Mouse (Mus musculus) MEL (cell line): ENCODE results near the gene Anapc13. TPM values are rescaled to one million over a fixed set of nuclear protein-coding genes. Genes with fewer than 3 reads are reported as not detected.

Experiments
- DNase-seq: peaks from one replicate; pipeline ENCODE4 v3.0.0; 2011; ENCODE audit warnings: low read depth, low spot score
- H3K27ac ChIP-seq: 2 replicates; pipeline ENCODE4 v1.5.1; 2012; ENCODE audit warnings: low read depth, mild to moderate bottlenecking, control low read depth, low read length, moderate library complexity; ENCODE audit not compliant: control insufficient read depth
- H3K27me3 ChIP-seq, 2 experiments: fragments of 150-350 bp in 1 of 2; sonication (generic) in 1 of 2; 2 replicates each; pipeline ENCODE4 v1.6.1; 2012; ENCODE audit warnings: low read length in 2 of 2, mild to moderate bottlenecking in 2 of 2, improper control_type of control experiment in 1 of 2, moderate library complexity in 1 of 2; ENCODE audit not compliant: insufficient read depth in 2 of 2, control insufficient read depth in 1 of 2
- H3K36me3 ChIP-seq, 2 experiments: 2 replicates each; pipeline ENCODE4 v1.6.1; 2012 to 2014; ENCODE audit warnings: low read length in 2 of 2, improper control_type of control experiment in 1 of 2, inconsistent platforms in 1 of 2, mild to moderate bottlenecking in 1 of 2; ENCODE audit not compliant: insufficient read depth in 2 of 2, control insufficient read depth in 1 of 2
- H3K4me1 ChIP-seq, 2 experiments: fragments of 150-350 bp in 1 of 2; sonication (generic) in 1 of 2; 2 replicates each; pipeline ENCODE4 v1.6.1; 2012; ENCODE audit warnings: low read length in 2 of 2, improper control_type of control experiment in 1 of 2, mild to moderate bottlenecking in 1 of 2; ENCODE audit not compliant: insufficient read depth in 2 of 2, control insufficient read depth in 1 of 2
- H3K4me3 ChIP-seq, 2 experiments: fragments of 150-350 bp in 1 of 2; sonication (generic) in 1 of 2; 2 replicates each; pipeline ENCODE4 v1.5.1; 2012; ENCODE audit warnings: low read depth in 2 of 2, low read length in 2 of 2, mild to moderate bottlenecking in 2 of 2, moderate library complexity in 2 of 2, control low read depth in 1 of 2, improper control_type of control experiment in 1 of 2; ENCODE audit not compliant: control insufficient read depth in 1 of 2, insufficient read depth in 1 of 2
- H3K79me2 ChIP-seq: 2 replicates; pipeline ENCODE4 v1.6.1; 2012; ENCODE audit warnings: mild to moderate bottlenecking, low read length, moderate library complexity; ENCODE audit not compliant: control insufficient read depth, poor library complexity, insufficient read depth
- H3K9ac ChIP-seq: 2 replicates; pipeline ENCODE4 v1.6.1; 2012; ENCODE audit warnings: low read depth, mild to moderate bottlenecking, control low read depth, low read length, moderate library complexity; ENCODE audit not compliant: control insufficient read depth, poor library complexity, severe bottlenecking
- H3K9me3 ChIP-seq: fragments of 150-350 bp; sonication (generic); replicated peaks from 2 replicates; pipeline ENCODE4 v1.6.1; 2012; ENCODE audit warnings: mild to moderate bottlenecking, low read length, improper control_type of control experiment, moderate library complexity; ENCODE audit not compliant: insufficient read depth
- E2F4 ChIP-seq: IDR thresholded peaks from 2 replicates; pipeline ENCODE4 v1.6.1; 2011; ENCODE audit warnings: low read depth, low read length, improper control_type of control experiment, borderline replicate concordance
- EP300 ChIP-seq, 2 experiments: IDR thresholded peaks; 2 replicates each; pipeline ENCODE4 v1.6.1; 2011; ENCODE audit warnings: improper control_type of control experiment in 2 of 2, low read length in 2 of 2, low read depth in 1 of 2, mild to moderate bottlenecking in 1 of 2
- GABPA ChIP-seq: IDR thresholded peaks from 2 replicates; pipeline ENCODE4 v1.6.1; 2012; ENCODE audit warnings: low read depth, mild to moderate bottlenecking, inconsistent platforms, low read length, improper control_type of control experiment, moderate library complexity
- HCFC1 ChIP-seq: IDR thresholded peaks from 2 replicates; pipeline ENCODE4 v1.6.1; 2012; ENCODE audit warnings: low read depth, mild to moderate bottlenecking, inconsistent platforms, low read length, improper control_type of control experiment, moderate library complexity
- MAFK ChIP-seq: IDR thresholded peaks from 2 replicates; pipeline ENCODE4 v1.6.1; 2011; ENCODE audit warnings: low read depth, mild to moderate bottlenecking, low read length, improper control_type of control experiment, borderline replicate concordance
- MAZ ChIP-seq: IDR thresholded peaks from 2 replicates; pipeline ENCODE4 v1.6.1; 2012; ENCODE audit warnings: low read depth, mild to moderate bottlenecking, inconsistent platforms, low read length, improper control_type of control experiment
- MEF2A ChIP-seq: IDR thresholded peaks from 2 replicates; pipeline ENCODE4 v1.6.1; 2014; ENCODE audit warnings: low read depth, mild to moderate bottlenecking, inconsistent platforms, low read length, improper control_type of control experiment; ENCODE audit not compliant: poor library complexity, insufficient replicate concordance, severe bottlenecking; ENCODE audit errors: extremely low read depth
- MYB ChIP-seq: IDR thresholded peaks from 2 replicates; pipeline ENCODE4 v1.6.1; 2011; ENCODE audit warnings: mild to moderate bottlenecking, low read depth, low read length, improper control_type of control experiment
- NRF1 ChIP-seq: IDR thresholded peaks from 2 replicates; pipeline ENCODE4 v1.6.1; 2014; ENCODE audit warnings: low read depth, mild to moderate bottlenecking, inconsistent platforms, low read length, improper control_type of control experiment, moderate library complexity; ENCODE audit not compliant: poor library complexity, insufficient read depth, severe bottlenecking
- SIN3A ChIP-seq: IDR thresholded peaks from 2 replicates; pipeline ENCODE4 v1.6.1; 2012; ENCODE audit warnings: low read length, improper control_type of control experiment, inconsistent platforms
- USF1 ChIP-seq: IDR thresholded peaks from 2 replicates; pipeline ENCODE4 v1.6.1; 2014; ENCODE audit warnings: low read depth, mild to moderate bottlenecking, inconsistent platforms, low read length, improper control_type of control experiment, moderate library complexity
- polyA plus RNA-seq, 2 experiments: library from polyadenylated mRNA; stranded (reverse) in 1 of 2; unstranded in 1 of 2; fragments of >175 nt in 1 of 2; fragments of >200 nt in 1 of 2; gene quantifications; 2 replicates each; pipeline versions ENCODE4 v1.2.1 to v1.2.4; 2012; ENCODE audit warnings: low replicate concordance in 2 of 2, low read depth in 1 of 2; ENCODE audit not compliant: insufficient read length in 2 of 2, insufficient read depth in 1 of 2, missing spikeins in 1 of 2
- total RNA-seq: library from RNA; depleted of rRNA; stranded (reverse); fragments of 300-350 nt; gene quantifications from 2 replicates; pipeline ENCODE4 v1.2.3, GENCODE M21; 2012

Gene Anapc13
- total and polyA plus RNA-seq, 3 experiments = 89.9 to 113 TPM; not detected in 1

- DNase-seq = peak; percentile 55
- Histone ChIP-seq H3K79me2 (no peaks in the 10 kb centered on the region), H3K27ac (peak overlapping the region; percentile 27; the same call in 1 of the 2 replicates), H3K9ac (no peak overlapping the region), H3K36me3 (no peaks in the 10 kb centered on the region; a peak in 1 of 4 replicates), H3K9me3 (no peaks in the 10 kb centered on the region), H3K27me3 (no peaks in the 10 kb centered on the region), H3K4me1 (peaks cover 4 to 11% of the 10 kb centered on the region in 2 experiments; a peak in 3 of 4 replicates), H3K4me3 (no peak overlapping the region)
- TF ChIP-seq MYB (no peak), NRF1 (no peak), MAZ (no peak), E2F4 (no peak), MEF2A (no peak), USF1 (no peak), HCFC1 (no peak)
- TF ChIP-seq, all 39 proteins: peak for 0
Measured at GRCm38 (mm10) chr9:102577480-102577879, 48.6 kb upstream of the Anapc13 start.

GRCm38 (mm10) chr9:102581921-102582469 is 44.1 kb upstream of the Anapc13 start:
- H3K4me3 ChIP-seq = no peak overlapping the region
- no peaks in the 10 kb centered on the region for H3K9me3 ChIP-seq
- DNase-seq = no peak
- no peaks in the 10 kb centered on the region for H3K79me2 ChIP-seq
- H3K4me1 ChIP-seq = peaks cover 4 to 10% of the 10 kb centered on the region in 2 experiments; a peak in 3 of 4 replicates
- H3K36me3 ChIP-seq = no peaks in the 10 kb centered on the region; a peak in 1 of 4 replicates
- H3K9ac ChIP-seq = no peak overlapping the region
- H3K27ac ChIP-seq = no peak overlapping the region
- no peaks in the 10 kb centered on the region for H3K27me3 ChIP-seq
- TF ChIP-seq SIN3A = no peak
- TF ChIP-seq GABPA = no peak
- no peak for TF ChIP-seq MYB

DNA sequence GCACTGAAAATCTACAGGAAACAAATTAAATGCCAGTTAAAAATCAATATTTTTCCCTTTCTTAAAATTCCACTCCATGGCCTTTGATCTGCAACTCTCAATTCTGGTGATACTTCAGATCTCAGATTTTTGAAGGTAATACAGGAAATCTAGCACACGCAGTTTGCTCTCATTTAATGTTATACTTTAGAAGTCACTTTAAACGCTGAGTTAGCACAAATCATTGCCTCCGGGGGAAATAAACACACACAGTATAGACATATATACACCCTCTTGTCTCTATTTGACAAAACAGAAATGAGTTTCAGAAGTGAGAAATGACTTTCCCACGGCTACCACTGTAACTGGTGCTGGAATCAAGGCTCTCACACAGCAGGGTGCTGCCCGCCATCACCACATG is 38.7 kb upstream of the Anapc13 start:
- no peaks in the 10 kb centered on the region for H3K4me1 ChIP-seq
- no peaks in the 10 kb centered on the region for H3K27me3 ChIP-seq
- TF ChIP-seq MAFK (no peak), EP300 (IDR thresholded peaks at IDR 0.05; ENCODE audit: low read depth in 1 of 2, low read length in 2 of 2) (no peak)
- no peak for DNase-seq
- no peaks in the 10 kb centered on the region for H3K9me3 ChIP-seq
- H3K36me3 ChIP-seq = no peaks in the 10 kb centered on the region
- no peak overlapping the region for H3K27ac ChIP-seq
- no peaks in the 10 kb centered on the region for H3K79me2 ChIP-seq
- H3K4me3 ChIP-seq = no peak overlapping the region
- H3K9ac ChIP-seq = no peak overlapping the region
